Mouse (Mus musculus) gonadal fat pad, adult 2 months (tissue): ENCODE measurements around the gene Mrgprh. TPM values are rescaled to one million over a fixed set of nuclear protein-coding genes. Genes with fewer than 3 reads are reported as not detected.
A peak's percentile ranks its signal among the peaks of the same experiment; 100 is the strongest.

Experiments used
- DNase-seq: peaks from one replicate; pipeline ENCODE4 v3.0.0-alpha.2; 2012; ENCODE audit warnings: low read depth
- polyA plus RNA-seq: library from polyadenylated mRNA; depleted of rRNA; stranded (reverse); fragments of >200 nt; gene quantifications from 2 replicates; pipeline ENCODE4 v1.2.3, GENCODE M21; 2012; rRNA removed

The Mrgprh gene
- 0.46 and 0.53 TPM in 2 replicates for polyA plus RNA-seq

GRCm38 (mm10) chr17:12875734-12876133 is at the start of gene Mrgprh:
TSS of gene Mrgprh (plus strand) at chr17:12876034.
- no peak for DNase-seq

DNA sequence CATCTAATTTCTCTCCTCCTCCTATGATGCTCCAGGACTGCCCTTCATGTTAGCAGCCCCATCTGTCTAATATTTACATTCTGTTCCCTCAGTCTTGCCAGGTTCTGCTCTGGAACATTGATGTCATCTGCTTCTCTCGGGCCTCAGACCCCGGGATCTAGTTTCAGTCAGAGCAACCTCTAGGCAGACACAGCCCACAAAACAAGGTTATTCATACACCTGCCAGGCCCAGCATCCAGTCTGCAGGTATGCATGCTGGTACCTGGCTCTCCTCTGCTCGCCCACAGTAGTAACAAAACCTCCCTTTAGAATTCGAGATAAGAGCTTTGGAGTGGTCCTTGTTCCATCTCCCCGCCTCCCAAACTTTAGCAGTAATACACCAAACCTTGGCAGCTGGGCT is 45.5 kb upstream of the Mrgprh start:
- no peak for DNase-seq

GRCm38 (mm10) chr17:12832231-12832630 is 43.6 kb upstream of the Mrgprh start:
- DNase-seq = peak; percentile 5

DNA sequence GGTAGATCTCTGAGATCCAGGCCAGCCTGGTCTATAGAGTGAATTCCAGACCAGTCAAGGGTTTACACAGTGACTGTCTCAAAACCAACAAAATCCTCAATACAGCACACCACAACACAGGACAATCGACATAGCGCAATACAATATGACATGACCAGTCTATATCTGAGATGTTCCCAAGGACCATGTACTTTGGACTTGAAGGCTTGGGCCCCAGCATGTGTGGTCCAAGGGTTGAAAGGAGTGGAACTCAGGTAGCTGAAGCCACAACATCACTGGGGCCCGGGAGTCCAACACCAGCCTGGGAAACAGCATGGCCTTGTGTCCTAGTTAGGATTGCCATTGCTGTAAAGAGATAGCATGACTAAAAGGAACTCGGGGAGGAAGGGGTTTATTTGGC is 43.2 kb upstream of the Mrgprh start:
- no peak for DNase-seq

DNA sequence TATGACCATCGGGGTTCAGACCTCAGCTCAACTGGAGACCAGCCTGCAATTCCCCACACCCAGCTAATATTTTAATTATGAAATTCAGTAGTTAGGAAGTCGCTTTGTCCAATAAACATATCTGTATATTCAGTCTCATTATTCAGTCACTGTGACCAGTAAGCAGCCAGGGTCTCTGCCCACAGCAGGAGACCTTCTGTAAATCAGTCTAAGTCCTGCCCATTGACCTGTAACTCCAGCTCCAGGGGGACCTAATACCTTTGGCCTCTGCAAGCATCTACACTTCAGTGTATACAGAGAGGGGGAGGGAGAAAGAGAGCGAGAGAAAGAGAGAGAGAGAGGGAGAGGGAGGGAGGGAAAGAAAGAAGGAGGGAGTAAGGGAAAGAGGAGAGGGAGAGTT is 41.5 kb upstream of the Mrgprh start:
- DNase-seq = no peak

DNA sequence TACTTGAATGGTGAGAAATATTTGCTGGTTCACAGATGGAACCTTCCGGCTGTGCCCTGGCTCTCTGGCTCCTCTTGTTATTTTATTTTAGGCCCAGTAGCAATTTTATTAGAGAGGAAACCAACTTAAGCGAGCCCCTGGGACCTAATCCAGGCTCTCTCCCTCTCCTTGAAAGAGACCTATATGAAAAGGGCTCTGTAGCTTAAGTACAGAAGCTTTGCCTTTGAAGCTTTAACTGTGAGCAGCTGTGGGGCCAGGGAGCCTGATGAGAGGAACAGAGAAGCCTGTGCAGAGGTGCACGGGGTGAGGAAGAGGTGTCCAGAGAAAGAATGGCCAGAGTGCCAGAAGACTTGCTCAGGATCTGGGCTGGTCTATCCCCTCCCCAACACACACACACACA is 41.0 kb upstream of the Mrgprh start:
- no peak for DNase-seq

DNA sequence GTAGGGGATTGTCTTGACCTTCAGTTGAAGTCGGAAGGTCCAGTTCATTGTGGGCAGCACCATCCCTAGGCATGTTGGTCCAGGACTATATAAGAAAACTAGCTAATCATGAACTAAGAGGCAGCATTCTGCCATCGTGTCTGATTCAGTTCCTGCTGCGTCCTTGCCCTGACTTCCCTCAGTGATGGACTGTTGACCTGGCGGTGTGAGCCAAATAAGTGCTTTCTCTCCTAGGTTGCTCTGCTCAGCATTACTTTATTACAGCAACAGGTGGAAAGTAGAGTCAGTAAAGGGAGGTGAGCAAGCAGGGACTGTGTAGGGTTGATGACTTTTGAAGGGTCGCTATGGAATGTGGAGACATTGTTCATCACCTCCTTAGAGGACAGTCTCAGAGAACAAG is 40.1 kb upstream of the Mrgprh start:
- DNase-seq = no peak

DNA sequence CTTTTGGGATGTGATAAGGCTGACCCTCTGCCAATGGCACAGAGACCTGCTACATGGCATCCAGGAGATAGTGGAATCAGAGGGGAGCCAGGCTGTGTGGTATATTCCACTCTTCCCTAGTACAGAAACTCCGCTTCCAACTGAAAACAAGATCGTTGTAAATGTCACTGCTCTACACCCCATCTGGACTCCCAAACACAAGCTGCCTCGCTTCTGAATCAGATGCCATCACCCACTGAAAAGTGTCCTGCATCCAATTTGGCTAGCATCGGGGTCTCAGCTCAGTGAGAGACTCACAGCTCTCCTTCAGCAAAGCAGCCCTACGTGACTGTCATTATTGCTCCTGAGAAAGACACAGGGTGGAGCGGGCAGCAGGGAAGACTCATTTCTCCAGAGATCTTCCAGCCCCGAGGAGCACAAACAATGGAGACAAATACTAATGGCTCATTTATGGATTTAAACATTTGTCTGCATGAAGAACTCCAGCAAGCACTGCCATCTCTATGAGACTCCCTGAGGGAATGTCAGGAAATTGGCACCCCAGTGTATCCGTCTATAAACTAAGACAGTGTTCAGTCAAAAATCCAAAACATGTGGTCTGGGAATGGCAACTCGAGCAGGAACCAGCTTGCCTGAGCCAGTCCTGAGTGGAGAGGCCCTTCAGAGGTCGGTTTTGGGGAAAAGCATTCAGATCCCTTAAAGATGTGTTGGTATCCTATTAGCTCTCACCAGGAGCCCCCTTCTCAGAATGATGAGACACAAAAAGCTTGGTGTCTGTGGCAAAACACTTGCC is 36.2 kb upstream of the Mrgprh start:
- no peak for DNase-seq

DNA sequence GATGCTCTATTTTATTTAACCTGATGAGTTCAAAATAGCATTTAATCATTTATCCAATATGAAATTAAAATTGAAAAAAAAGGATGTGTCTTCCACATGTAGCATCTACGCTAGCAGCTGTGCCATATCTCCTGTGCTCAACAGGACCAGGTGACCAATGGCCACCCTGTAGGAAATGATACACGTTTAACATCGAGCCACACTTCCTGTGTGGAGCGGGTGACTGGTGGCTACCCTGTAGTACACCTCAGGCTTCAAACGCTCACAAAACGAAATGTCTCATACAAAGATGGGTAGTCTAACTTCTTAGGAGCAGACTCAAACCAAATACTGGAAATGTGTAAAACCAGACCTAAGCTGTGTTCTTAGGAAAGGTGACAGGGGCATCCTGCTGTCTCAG is 32.0 kb upstream of the Mrgprh start:
- no peak for DNase-seq

DNA sequence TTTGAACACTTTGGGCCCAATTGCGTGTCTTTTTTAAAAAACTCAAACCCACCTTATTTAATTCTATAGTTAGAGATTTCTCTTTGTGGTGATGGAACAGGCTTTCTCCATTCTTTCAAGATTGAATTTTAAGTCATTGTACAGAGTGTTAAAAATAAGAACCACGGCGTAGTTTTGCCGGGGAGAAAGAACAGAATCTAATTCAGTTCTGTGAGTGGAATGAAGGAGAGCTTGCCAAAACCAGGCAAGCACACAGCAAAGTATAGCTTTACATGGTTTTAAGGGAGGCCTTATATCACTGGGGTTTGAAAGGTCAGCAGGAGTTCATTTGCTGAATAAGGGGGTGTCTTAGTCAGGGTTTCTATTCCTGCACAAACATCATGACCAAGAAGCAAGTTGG is 31.3 kb upstream of the Mrgprh start:
- DNase-seq = no peak

DNA sequence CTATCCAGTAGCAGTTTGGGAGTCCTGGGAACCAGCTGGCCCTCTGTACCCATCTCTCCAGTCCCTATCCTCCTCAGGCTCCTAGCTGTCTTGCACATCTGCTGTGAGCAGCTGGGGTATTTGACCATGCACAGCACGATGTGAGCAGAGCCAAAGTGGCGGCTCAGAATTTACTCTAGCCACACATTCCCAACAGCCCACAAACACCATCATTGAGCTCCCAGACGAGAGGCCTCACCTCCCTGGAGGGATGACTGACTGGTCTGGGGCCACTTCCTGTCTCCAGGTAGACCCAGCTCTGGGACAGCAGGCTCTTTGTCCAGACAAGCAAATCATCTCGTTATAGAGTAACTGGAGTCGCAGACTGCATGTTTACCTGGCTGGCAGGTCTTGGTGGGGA is 30.0 kb upstream of the Mrgprh start:
- no peak for DNase-seq

DNA sequence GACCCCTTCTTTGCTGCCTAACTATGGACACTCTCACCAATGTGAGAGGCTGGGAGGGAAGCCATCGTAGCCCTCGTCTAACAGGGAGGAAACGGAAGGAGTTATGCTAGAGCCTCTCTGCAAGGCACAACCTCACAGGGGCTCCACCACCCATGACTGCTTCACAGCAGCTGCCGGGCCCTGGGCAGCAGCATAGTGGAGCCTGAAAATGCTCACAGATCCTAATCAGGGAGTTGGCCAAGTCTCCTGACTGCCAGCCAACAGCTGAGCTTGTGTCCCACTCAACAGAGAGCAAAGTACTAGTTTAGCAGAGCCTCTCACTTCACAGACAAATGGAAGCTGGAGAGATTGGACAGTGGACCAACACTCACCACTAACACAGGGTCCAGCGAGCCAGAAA is 29.4 kb upstream of the Mrgprh start:
- no peak for DNase-seq

DNA sequence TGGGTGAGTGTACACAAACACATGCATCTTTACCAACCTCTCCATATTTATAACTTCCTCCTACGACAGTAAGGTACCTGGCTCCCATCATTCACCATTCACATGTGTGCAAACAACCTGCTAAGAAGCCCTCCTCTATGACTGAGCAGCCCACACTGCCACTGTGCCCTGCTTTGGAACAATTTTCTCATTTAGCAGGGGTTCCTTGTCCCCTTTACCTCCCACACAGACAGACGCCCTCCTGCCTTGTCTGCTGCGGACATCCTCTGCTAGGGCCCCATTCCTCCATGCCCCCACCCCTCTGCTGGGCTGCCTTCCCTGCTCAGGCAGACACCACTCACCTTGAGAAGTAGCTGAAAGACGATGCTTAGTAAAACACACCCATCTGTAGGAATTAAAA is 28.1 kb upstream of the Mrgprh start:
- DNase-seq = no peak

- DNase-seq = no peak
These were observed 26.0 kb upstream of the Mrgprh start for GRCm38 (mm10) chr17:12849778-12850382.

GRCm38 (mm10) chr17:12851689-12852088 is 24.1 kb upstream of the Mrgprh start:
- DNase-seq = no peak

DNA sequence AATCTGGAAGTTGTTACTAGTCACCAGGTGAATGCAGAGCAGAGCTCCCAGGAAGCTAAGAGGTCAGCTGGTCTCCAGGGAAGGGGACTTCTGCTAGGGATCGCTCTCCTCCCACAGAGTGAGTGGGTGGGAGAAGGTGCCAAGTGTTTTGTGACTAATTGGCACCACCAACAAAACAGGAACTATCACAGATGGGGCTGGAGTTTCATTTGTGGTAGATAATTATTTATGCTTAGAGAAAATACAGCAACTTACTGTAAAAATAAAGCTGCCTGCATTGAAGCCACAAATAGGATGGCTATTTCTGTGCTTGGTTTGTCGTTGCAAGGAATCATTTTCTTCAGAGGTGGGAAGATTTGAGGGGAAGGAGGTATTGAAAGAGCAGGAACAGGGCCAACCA is 22.0 kb upstream of the Mrgprh start:
- no peak for DNase-seq

DNA sequence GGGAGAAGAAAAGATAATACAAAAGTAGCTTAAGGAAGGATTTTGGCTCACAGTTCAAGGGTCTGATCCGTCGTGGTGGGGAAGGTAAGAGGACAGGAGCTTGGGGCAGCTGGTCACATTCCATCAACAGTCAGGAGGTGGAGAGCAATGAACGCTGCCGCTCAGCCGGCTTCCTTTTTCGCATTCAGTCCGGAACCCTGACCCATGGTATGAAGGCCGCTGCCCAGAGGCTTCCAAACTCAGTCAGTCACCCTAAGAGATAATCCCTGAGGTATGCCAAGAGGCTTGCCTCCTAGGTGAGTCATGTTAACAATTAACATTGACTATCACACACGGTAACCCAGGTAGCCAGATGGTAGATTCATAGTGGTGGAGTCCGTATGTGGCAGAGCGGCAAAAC is 21.4 kb upstream of the Mrgprh start:
- no peak for DNase-seq

DNA sequence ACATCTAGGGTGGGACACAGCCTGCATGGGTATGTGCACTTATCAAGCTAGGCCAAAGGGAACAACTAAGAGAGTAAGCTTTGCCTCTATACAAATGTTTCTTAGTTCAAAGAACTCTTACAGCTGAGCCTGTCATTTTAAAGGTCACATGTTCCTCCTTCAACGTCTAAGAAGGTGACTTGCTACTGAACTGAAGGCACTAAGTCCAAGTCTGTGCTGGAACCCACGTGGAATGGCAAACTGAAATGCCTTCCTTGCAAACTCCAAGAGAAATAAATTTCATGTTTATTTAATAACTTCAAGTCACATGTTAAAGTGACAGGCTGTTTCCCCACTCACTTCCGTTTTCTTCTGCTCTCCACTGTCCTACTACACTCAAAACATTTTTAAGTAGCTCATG is 18.4 kb upstream of the Mrgprh start:
- no peak for DNase-seq

DNA sequence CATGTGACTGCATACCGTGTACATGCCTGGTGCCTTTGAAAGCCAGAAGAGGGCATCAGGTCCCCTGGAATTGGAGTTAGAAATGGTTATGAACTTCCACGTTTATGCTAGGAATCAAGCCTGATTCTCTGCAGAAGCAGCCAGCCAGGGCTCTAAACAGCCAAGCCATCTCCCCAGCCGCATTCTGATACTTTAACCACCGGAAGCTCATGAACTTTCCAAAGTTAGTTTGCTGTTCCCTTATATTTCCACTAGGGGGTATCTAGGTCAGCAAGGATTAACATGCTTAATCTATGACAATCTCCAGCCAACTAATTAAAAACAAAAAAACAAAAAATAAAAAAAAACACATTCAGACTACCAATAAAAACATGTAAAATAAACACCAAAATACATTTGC is 17.8 kb upstream of the Mrgprh start:
- no peak for DNase-seq

- DNase-seq = no peak
These were observed 16.8 kb upstream of the Mrgprh start for GRCm38 (mm10) chr17:12859006-12859520.

DNA sequence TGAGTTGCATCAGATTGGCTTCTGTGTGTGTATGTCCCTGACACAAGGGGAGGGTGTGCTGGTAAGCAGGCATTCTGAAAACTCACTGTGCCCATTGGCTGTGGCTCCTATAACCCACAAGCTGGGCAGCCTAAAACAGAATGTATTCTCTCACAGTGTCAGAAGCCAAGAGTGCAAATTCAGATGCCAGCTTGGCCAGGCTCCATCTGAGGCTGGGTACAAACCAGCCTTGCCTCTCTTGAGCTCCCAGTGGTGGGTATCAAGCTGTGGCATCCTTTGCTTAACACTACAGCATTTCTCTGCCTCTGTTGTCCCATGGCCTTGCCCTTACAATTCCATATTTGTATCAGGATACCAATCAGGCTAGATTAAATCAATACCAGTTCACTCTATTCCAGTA is 11.7 kb upstream of the Mrgprh start:
- DNase-seq = no peak

GRCm38 (mm10) chr17:12865407-12865806 is 10.4 kb upstream of the Mrgprh start:
- no peak for DNase-seq

DNA sequence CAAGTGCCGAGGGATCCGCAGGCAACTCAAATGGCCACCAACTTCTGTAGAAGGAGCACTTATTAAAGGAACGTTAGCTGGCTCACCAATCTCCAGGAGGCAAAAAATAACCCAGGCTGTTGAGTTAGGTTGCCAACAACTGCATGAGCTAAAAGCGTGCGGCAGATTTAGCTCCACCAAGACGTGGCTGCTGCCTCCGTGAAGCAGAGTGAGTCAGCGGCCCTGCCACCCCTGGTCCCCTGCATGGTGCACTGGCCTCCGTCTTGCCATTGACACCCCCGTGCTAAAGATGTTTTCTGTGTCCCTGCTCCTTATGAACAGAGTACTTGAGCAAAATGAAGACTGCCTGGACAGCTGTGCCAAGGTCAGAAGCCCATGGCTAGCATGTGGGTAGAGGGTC is 9.0 kb upstream of the Mrgprh start:
- DNase-seq = no peak

DNA sequence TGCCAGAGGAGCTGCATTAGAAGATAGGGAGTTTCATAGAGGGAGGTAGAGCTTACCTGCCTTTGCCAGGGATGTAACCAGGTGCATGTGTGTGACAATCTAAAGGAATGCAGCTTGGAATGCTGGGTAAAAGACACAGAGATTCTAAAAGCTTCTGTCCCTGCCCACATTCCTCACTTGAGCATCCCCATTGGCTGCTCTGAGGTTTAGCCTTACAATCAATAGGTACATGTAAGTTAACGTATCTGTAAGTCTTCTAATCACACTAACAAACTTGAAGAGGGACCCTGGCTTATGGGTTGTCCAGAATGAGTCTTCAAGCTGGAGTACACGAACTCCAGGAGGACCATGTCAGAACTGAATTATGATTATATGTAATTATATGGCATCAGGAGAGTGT is 7.8 kb upstream of the Mrgprh start, which contains the start of gene Mas1:
Gene Mas1, minus strand, starts transcription at position 101 of the 400 bp plus-strand sequence.
- no peak for DNase-seq
